Mouse (Mus musculus) left cerebral cortex, postnatal 36 days (tissue): ENCODE measurements at regions not wholly inside any gene's neighbourhood (a gene's known extent, or its start where the extent isn't known, plus 50 kb on each side); places are given as distances from the start of the nearest gene placed in this dataset.

Source experiments
- DNase-seq, 2 experiments: peaks; one replicate each; pipeline ENCODE4 v3.0.0; 2021 to 2022; ENCODE audit warnings: low spot score in 2 of 2, mixed read lengths in 1 of 2
- intact Hi-C: fragments of 180-260 bp; cut with DNase I; formaldehyde crosslinking; loops from one replicate; pipeline ENCODE4 v1.15.1; 2025

GRCm38 (mm10) chr15:15329796-15330195 is 1398.8 kb upstream of the Cdh9 start:
- DNase-seq: no peak
- intact Hi-C loops: loop anchor here (5.0 kb wide), 1 partner anchor 1738 kb away; no protein-coding TSS in a partner anchor

- intact Hi-C loops: loop anchor here (5.0 kb wide), 1 partner anchor 1735 kb away; no protein-coding TSS in a partner anchor
- DNase-seq: no peak
Observed at GRCm38 (mm10) chr15:15331947-15332346, 1396.6 kb upstream of the Cdh9 start.

- no peak for DNase-seq
- intact Hi-C loops: no loop called here
Observed at GRCm38 (mm10) chr15:15361841-15362240, 1366.7 kb upstream of the Cdh9 start.

- intact Hi-C loops: no loop called here
- no peak for DNase-seq
Observed at GRCm38 (mm10) chr15:15392300-15393022, 1336.1 kb upstream of the Cdh9 start.
